In genomic region chr6:90605298-90605665, GRCm38 (mm10) we compare ENCODE assay signal across 8 mouse cellular contexts. TPM values are rescaled to one million over a fixed set of nuclear protein-coding genes. Genes with fewer than 3 reads are reported as not detected.
DNase-seq lines count a peak whose midpoint lies in the region; ATAC-seq and TF ChIP-seq lines count a peak whose summit lies in the region.

No protein-coding gene starts in this region.

- peak overlapping the region; percentile 91 for H3K4me2 ChIP-seq in heart, embryonic 14.5 days (ENCODE audit: low read length)
- H3K4me2 ChIP-seq in forebrain, embryonic 13.5 days = peak overlapping the region; percentile 74
- H3K4me2 ChIP-seq in liver, embryonic 16.5 days (ENCODE audit: low read depth, low read length) = peak overlapping the region; percentile 88

- 7% methylated on average over 5 of the region's 5 CpGs for WGBS in heart, embryonic 14.5 days
- 25% methylated on average over 5 of the region's 5 CpGs for WGBS in forebrain, embryonic 13.5 days
- WGBS in liver, embryonic 16.5 days (ENCODE audit: insufficient replicate concordance) = 16% methylated on average over 5 of the region's 5 CpGs

- peaks cover 17 to 52% of the 10 kb centered on the region in 2 experiments for H3K4me1 ChIP-seq in heart, embryonic 14.5 days (ENCODE audit: control insufficient read depth in 2 of 2, insufficient read depth in 2 of 2, low read length in 2 of 2)
- peaks cover 9% of the 10 kb centered on the region for H3K4me1 ChIP-seq in E14TG2a.4 (replicated peaks; ENCODE audit: low read depth, low read length)
- peaks cover 5% of the 10 kb centered on the region; the same call in 1 of the 2 replicates for H3K4me1 ChIP-seq in forebrain, embryonic 13.5 days
- peaks cover 62% of the 10 kb centered on the region for H3K4me1 ChIP-seq in liver, embryonic 16.5 days (ENCODE audit: control insufficient read depth, low read depth, low read length)

- no peak for ATAC-seq in heart, embryonic 14.5 days (ENCODE audit: insufficient number of reproducible peaks, insufficient read depth, low FRiP score, low read depth)
- no peak for ATAC-seq in forebrain, embryonic 13.5 days
- no peak for ATAC-seq in liver, embryonic 16.5 days (ENCODE audit: low read depth)
- no peak for ATAC-seq in megakaryocyte progenitor cell, adult 5-6 weeks (replicated peaks; ENCODE audit: poor library complexity)

- no peak overlapping the region for H3K27ac ChIP-seq in heart, embryonic 14.5 days (replicated peaks in 1 of 2; ENCODE audit: control insufficient read depth in 1 of 2, insufficient read depth in 1 of 2, low read depth in 2 of 2, low read length in 2 of 2)
- H3K27ac ChIP-seq in forebrain, embryonic 13.5 days = no peak overlapping the region
- peak overlapping the region; percentile 89 for H3K27ac ChIP-seq in liver, embryonic 16.5 days (ENCODE audit: low read length)

- H3K27me3 ChIP-seq in heart, embryonic 14.5 days (ENCODE audit: control insufficient read depth, insufficient read depth, low read length) = no peaks in the 10 kb centered on the region
- H3K27me3 ChIP-seq in E14TG2a.4 (ENCODE audit: insufficient read depth, low read length) = peaks cover 22% of the 10 kb centered on the region
- H3K27me3 ChIP-seq in forebrain, embryonic 13.5 days = peaks cover 11% of the 10 kb centered on the region
- H3K27me3 ChIP-seq in liver, embryonic 16.5 days (ENCODE audit: control insufficient read depth, insufficient read depth, low read depth, low read length) = no peaks in the 10 kb centered on the region

- DNase-seq in heart, postnatal 4 days = no peak
- DNase-seq in spleen, postnatal 14 days (ENCODE audit: low spot score in 2 of 2) = no peak
- no peak for DNase-seq in left cerebral cortex, postnatal 10 days (ENCODE audit: extremely low spot score in 1 of 2, low spot score in 2 of 2)

- H3K4me3 ChIP-seq in heart, embryonic 14.5 days (ENCODE audit: control insufficient read depth in 1 of 2, insufficient read depth in 1 of 2, low read depth in 1 of 2, low read length in 2 of 2) = peak overlapping the region; percentile 56 to 72
- peak overlapping the region; percentile 86 for H3K4me3 ChIP-seq in E14TG2a.4 (replicated peaks; ENCODE audit: low read length)
- H3K4me3 ChIP-seq in forebrain, embryonic 13.5 days = peak overlapping the region; percentile 56
- H3K4me3 ChIP-seq in liver, embryonic 16.5 days (ENCODE audit: low read depth, low read length) = peak overlapping the region; percentile 78

- H3K9ac ChIP-seq in heart, embryonic 14.5 days (ENCODE audit: low read length) = peak overlapping the region; percentile 76
- H3K9ac ChIP-seq in forebrain, embryonic 13.5 days = peak overlapping the region; percentile 68
- H3K9ac ChIP-seq in liver, embryonic 16.5 days (ENCODE audit: low read depth, low read length) = peak overlapping the region; percentile 81

- no peaks in the 10 kb centered on the region for H3K9me3 ChIP-seq in heart, embryonic 14.5 days (ENCODE audit: control insufficient read depth, low read length)
- H3K9me3 ChIP-seq in E14TG2a.4 (ENCODE audit: low read length) = no peaks in the 10 kb centered on the region
- H3K9me3 ChIP-seq in forebrain, embryonic 13.5 days (replicated peaks) = no peaks in the 10 kb centered on the region
- no peaks in the 10 kb centered on the region for H3K9me3 ChIP-seq in liver, embryonic 16.5 days (replicated peaks; ENCODE audit: control insufficient read depth, low read length)

- intact Hi-C loops in left cerebral cortex, postnatal 10 days (cut with DNase I) = no loop called here

- TF ChIP-seq CTCF in E14TG2a.4 (conservative IDR thresholded peaks at IDR 0.05; ENCODE audit: low read length) = no peak

- H3K36me3 ChIP-seq in heart, embryonic 14.5 days (ENCODE audit: control insufficient read depth, insufficient read depth, low read length) = no peaks in the 10 kb centered on the region
- no peaks in the 10 kb centered on the region for H3K36me3 ChIP-seq in E14TG2a.4 (ENCODE audit: insufficient read depth, low read length)
- no peaks in the 10 kb centered on the region for H3K36me3 ChIP-seq in forebrain, embryonic 13.5 days (ENCODE audit: poor library complexity, severe bottlenecking)
- H3K36me3 ChIP-seq in liver, embryonic 16.5 days (ENCODE audit: control insufficient read depth, insufficient read depth) = no peaks in the 10 kb centered on the region

RNA-seq across cellular contexts. Expression of gene Slc41a3, which starts 0.8 kb away (rescaled TPM):
- 12.8 and 14.8 TPM in 2 replicates for polyA plus RNA-seq in heart, embryonic 14.5 days (2014; fragmentation: Nextera tagmentation; extraction: Ambion mirVana)
- 10 to 100 TPM; 19.4 to 19.8 TPM for total RNA-seq in heart, postnatal 4 days (2021)
- polyA plus RNA-seq in forebrain, embryonic 13.5 days (2015; fragmentation: Nextera tagmentation; extraction: Ambion mirVana) = 1.7 and 1.9 TPM in 2 replicates
- polyA plus RNA-seq in liver, embryonic 16.5 days (2015; fragmentation: Nextera tagmentation; extraction: Ambion mirVana) = 46.0 and 49.8 TPM in 2 replicates
- total RNA-seq in megakaryocyte progenitor cell, adult 5-6 weeks (2015) = 3.3 and 6.4 TPM in 2 replicates
- total RNA-seq in megakaryocyte progenitor cell, adult 5-6 weeks (2017) = 2.4 and 4.0 TPM in 2 replicates
- 1 to 10 TPM; 6.7 to 7.2 TPM for total RNA-seq in left cerebral cortex, postnatal 10 days (2021)
